Mouse (Mus musculus): Measurements from ENCODE around the gene Cfap57. TPM values are rescaled to one million over a fixed set of nuclear protein-coding genes. Genes with fewer than 3 reads are reported as not detected.

Cfap57 gene
- polyA plus RNA-seq (2015; fragmentation: Nextera tagmentation; extraction: Ambion mirVana) = 0.72 and 1.3 TPM in 2 replicates

DNA sequence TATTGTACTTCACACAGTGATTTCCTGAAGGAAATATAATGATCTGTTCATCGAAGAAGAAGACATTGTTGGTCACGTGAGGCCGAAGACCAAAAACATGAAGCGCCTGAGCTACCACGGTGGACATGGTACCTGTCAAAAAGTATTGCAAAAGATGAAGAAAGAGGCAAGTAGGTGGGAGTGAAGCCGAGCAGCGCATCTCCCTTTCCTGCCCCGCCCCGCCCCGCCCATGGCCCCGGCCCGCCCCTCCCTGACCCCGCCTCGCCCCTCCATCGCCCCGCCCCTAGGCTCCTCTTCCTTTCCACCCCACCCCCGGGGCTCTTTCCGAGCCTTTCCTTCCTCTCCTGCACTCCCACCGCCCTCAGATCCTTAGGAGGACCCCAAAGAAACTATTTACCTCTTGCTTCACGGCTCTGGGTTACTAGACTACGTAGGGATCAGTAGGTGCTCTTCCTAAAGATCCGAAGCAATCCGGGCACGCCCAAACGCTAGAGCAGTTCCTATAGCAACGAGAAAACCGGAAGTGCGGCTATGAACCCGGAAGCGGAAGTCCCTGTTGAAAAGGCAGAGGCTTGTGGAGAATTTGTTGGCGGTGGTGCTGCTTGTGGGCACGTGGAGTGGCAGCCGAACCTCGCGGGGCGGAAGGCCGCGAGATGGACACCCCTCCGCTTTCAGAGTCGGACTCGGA, at the start of gene Cfap57, which contains the start of gene Ebna1bp2:
Gene Cfap57, minus strand, starts transcription at position 499 of the 688 bp plus-strand sequence.
Gene Ebna1bp2, plus strand, starts transcription at position 521 of the 688 bp plus-strand sequence.
- Histone ChIP-seq H3K9me3 (ENCODE audit: control insufficient read depth, low read length) (peaks cover 6% of the 10 kb centered on the region; the same call in 1 of the 2 replicates), H3K4me1 (replicated peaks; ENCODE audit: control insufficient read depth, insufficient read depth, low read length) (peaks cover 12% of the 10 kb centered on the region), H3K9ac (replicated peaks; ENCODE audit: low read depth, low read length) (peak within 1 kb of the TSS; percentile 72), H3K4me3 (replicated peaks; ENCODE audit: low read length) (peak within 1 kb of the TSS; percentile 90), H3K4me2 (ENCODE audit: low read length) (peak within 1 kb of the TSS; percentile 97), H3K27me3 (replicated peaks; ENCODE audit: control insufficient read depth, insufficient read depth, low read length) (no peaks in the 10 kb centered on the region), H3K36me3 (ENCODE audit: control insufficient read depth, insufficient read depth) (peaks cover 15% of the 10 kb centered on the region), H3K27ac (ENCODE audit: low read length) (peak within 1 kb of the TSS; percentile 57)
- ATAC-seq = peak; percentile 96
- under 1% methylated on average over 30 of the region's 41 CpGs for WGBS

DNA sequence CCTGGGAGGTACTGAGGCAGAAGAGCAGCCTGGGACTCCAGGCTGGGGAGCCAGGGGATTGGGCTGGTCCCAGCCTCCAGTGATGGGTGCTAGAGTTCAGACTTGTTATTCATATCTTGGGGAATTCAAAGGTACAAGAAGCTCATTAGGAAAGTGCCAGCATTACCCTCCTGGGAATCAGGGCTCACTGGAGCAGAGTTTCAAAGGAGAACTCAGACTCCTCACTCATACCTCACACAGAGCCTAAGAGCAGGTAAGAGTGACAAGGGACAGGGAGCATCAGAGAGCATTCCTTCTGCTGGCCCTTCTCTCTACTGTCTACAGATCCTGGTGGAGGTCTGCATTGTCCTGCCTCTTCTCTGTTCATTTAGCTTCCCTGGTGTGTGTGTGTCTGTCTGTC, 38.1 kb upstream of the Cfap57 start, which contains the start of gene Olfr62:
Gene Olfr62, plus strand, starts transcription at position 301 of the 400 bp plus-strand sequence.
- H3K27ac ChIP-seq (ENCODE audit: low read length) = no peak within 1 kb of the TSS
- no peaks in the 10 kb centered on the region for H3K36me3 ChIP-seq (ENCODE audit: control insufficient read depth, insufficient read depth)
- no peaks in the 10 kb centered on the region for H3K4me1 ChIP-seq (replicated peaks; ENCODE audit: control insufficient read depth, insufficient read depth, low read length)
- no peaks in the 10 kb centered on the region for H3K27me3 ChIP-seq (replicated peaks; ENCODE audit: control insufficient read depth, insufficient read depth, low read length)
- H3K4me3 ChIP-seq (replicated peaks; ENCODE audit: low read length) = no peak within 1 kb of the TSS
- H3K9me3 ChIP-seq (ENCODE audit: control insufficient read depth, low read length) = no peaks in the 10 kb centered on the region
- no peak within 1 kb of the TSS for H3K4me2 ChIP-seq (ENCODE audit: low read length)
- H3K9ac ChIP-seq (replicated peaks; ENCODE audit: low read depth, low read length) = no peak within 1 kb of the TSS
- no peak for ATAC-seq

DNA sequence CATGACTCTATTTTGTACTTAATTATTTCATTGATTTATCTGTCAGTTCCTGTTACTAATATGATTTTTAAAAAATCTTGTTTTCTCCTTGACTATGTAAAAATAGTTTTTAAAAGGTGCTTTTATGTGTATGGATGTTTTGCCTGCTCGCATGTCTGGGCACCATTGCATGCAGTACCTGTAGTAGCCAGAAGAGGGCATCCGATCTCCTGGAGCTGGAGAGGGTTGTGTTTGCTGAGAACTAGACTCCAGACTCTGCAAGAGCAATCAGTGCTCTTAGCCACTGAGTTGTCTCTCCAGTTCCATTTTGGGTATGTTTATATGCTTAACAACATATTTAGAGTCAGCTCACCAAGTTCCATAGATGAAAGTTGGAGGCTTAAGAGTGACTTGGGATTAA, 24.7 kb upstream of the Cfap57 start:
- Histone ChIP-seq H3K4me2 (ENCODE audit: low read length) (no peak overlapping the region), H3K36me3 (ENCODE audit: control insufficient read depth, insufficient read depth) (no peaks in the 10 kb centered on the region), H3K27me3 (replicated peaks; ENCODE audit: control insufficient read depth, insufficient read depth, low read length) (no peaks in the 10 kb centered on the region), H3K4me3 (replicated peaks; ENCODE audit: low read length) (no peak overlapping the region), H3K27ac (ENCODE audit: low read length) (no peak overlapping the region), H3K9me3 (ENCODE audit: control insufficient read depth, low read length) (no peaks in the 10 kb centered on the region), H3K4me1 (replicated peaks; ENCODE audit: control insufficient read depth, insufficient read depth, low read length) (no peaks in the 10 kb centered on the region), H3K9ac (replicated peaks; ENCODE audit: low read depth, low read length) (no peak overlapping the region)
- ATAC-seq = no peak
- 1% methylated on average over 2 of the region's 2 CpGs for WGBS

DNA sequence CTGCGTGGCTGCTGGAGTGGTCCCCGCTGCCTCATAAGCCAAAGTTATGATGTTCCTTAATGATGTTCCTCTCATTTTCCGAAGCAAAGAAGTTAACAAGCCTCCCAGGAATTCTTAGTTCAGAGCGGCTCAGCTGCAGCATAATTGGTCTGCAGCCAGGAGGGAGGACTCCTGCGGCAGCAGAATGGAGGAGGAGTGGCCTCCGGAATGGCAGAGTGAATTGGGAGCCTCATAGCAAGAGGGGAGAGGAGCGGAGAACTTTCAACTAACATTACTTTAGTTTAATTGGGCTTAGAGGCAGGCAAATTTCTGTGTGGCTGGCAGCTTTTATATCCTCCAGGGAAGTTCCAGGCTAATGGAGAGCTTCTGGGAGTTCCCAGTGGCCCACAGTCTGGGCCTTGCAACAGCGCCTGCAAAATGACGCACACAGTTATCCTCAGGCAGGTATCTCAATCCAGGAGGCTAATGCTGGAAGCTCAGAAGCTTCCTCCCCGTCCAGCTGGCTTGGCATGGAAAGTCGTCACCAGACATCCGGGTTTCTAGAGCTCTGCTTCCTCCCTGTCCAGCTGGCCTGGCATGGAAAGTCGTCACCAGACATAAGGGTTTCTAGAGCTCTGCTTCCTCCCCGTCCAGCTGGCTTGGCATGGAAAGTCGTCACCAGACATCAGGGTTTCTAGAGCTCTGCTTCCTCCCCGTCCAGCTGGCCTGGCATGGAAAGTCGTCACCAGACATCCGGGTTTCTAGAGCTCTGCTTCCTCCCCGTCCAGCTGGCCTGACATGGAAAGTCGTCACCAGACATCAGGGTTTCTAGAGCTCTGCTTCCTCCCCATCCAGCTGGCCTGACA, 22.0 kb upstream of the Cfap57 start:
- Histone ChIP-seq H3K9ac (replicated peaks; ENCODE audit: low read depth, low read length) (no peak overlapping the region), H3K4me2 (ENCODE audit: low read length) (no peak overlapping the region), H3K27ac (ENCODE audit: low read length) (no peak overlapping the region), H3K4me3 (replicated peaks; ENCODE audit: low read length) (no peak overlapping the region), H3K4me1 (replicated peaks; ENCODE audit: control insufficient read depth, insufficient read depth, low read length) (no peaks in the 10 kb centered on the region), H3K9me3 (ENCODE audit: control insufficient read depth, low read length) (no peaks in the 10 kb centered on the region), H3K36me3 (ENCODE audit: control insufficient read depth, insufficient read depth) (no peaks in the 10 kb centered on the region), H3K27me3 (replicated peaks; ENCODE audit: control insufficient read depth, insufficient read depth, low read length) (no peaks in the 10 kb centered on the region)
- ATAC-seq = no peak
- 30% methylated on average over 20 of the region's 20 CpGs for WGBS

GRCm38 (mm10) chr4:118630261-118630660, 9.7 kb upstream of the Cfap57 start:
- no peak for ATAC-seq
- Histone ChIP-seq H3K9ac (replicated peaks; ENCODE audit: low read depth, low read length) (no peak overlapping the region), H3K4me3 (replicated peaks; ENCODE audit: low read length) (no peak overlapping the region), H3K36me3 (ENCODE audit: control insufficient read depth, insufficient read depth) (peaks cover 33% of the 10 kb centered on the region), H3K4me2 (ENCODE audit: low read length) (no peak overlapping the region), H3K4me1 (replicated peaks; ENCODE audit: control insufficient read depth, insufficient read depth, low read length) (no peaks in the 10 kb centered on the region), H3K27me3 (replicated peaks; ENCODE audit: control insufficient read depth, insufficient read depth, low read length) (no peaks in the 10 kb centered on the region), H3K9me3 (ENCODE audit: control insufficient read depth, low read length) (no peaks in the 10 kb centered on the region), H3K27ac (ENCODE audit: low read length) (no peak overlapping the region)
- WGBS = 69% methylated on average over 5 of the region's 5 CpGs

DNA sequence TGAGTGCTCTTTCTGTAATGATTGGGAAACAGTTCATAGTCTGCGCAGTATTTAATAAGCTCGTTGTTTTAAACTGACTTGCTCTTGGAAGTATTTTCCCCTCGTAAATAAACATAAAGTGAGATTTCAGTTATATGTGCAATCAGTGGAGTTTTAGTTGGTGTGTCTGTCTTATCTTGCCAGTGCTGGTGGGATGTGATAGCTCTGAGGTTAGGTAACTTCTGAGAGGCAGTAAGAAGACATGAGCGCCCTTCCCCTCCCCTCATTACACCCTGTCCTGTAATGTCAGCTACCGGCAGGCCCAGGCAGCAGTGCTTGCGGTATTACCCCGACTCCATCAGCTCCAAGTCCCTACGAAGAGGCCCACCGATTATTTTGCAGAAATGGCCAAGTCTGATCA, 1.2 kb upstream of the Cfap57 start:
- Histone ChIP-seq H3K27ac (ENCODE audit: low read length) (no peak overlapping the region), H3K36me3 (ENCODE audit: control insufficient read depth, insufficient read depth) (peaks cover 25% of the 10 kb centered on the region), H3K27me3 (replicated peaks; ENCODE audit: control insufficient read depth, insufficient read depth, low read length) (no peaks in the 10 kb centered on the region), H3K9ac (replicated peaks; ENCODE audit: low read depth, low read length) (no peak overlapping the region), H3K9me3 (ENCODE audit: control insufficient read depth, low read length) (peaks cover 6% of the 10 kb centered on the region; the same call in 1 of the 2 replicates), H3K4me3 (replicated peaks; ENCODE audit: low read length) (peak overlapping the region; percentile 90; the same call in 1 of the 2 replicates), H3K4me1 (replicated peaks; ENCODE audit: control insufficient read depth, insufficient read depth, low read length) (peaks cover 12% of the 10 kb centered on the region), H3K4me2 (ENCODE audit: low read length) (peak overlapping the region; percentile 97)
- 91% methylated on average over 9 of the region's 9 CpGs for WGBS
- no peak for ATAC-seq

- peak overlapping the region; percentile 72 for H3K9ac ChIP-seq (replicated peaks; ENCODE audit: low read depth, low read length)
- H3K4me1 ChIP-seq (replicated peaks; ENCODE audit: control insufficient read depth, insufficient read depth, low read length) = peaks cover 12% of the 10 kb centered on the region
- peaks cover 6% of the 10 kb centered on the region; the same call in 1 of the 2 replicates for H3K9me3 ChIP-seq (ENCODE audit: control insufficient read depth, low read length)
- ATAC-seq = no peak; the same call in none of the 2 replicates
- peak overlapping the region; percentile 90 for H3K4me3 ChIP-seq (replicated peaks; ENCODE audit: low read length)
- H3K4me2 ChIP-seq (ENCODE audit: low read length) = peak overlapping the region; percentile 97
- whole genome bisulfite sequencing = under 1% methylated on average over 23 of the region's 23 CpGs
- 0 out of 2 replicates have a peak overlapping the region, but pooled peaks have one; percentile 28 for H3K27ac ChIP-seq (ENCODE audit: low read length)
- peaks cover 20% of the 10 kb centered on the region for H3K36me3 ChIP-seq (ENCODE audit: control insufficient read depth, insufficient read depth)
- H3K27me3 ChIP-seq (replicated peaks; ENCODE audit: control insufficient read depth, insufficient read depth, low read length) = no peaks in the 10 kb centered on the region
Measured at GRCm38 (mm10) chr4:118620967-118621320, 367 bp upstream of the Cfap57 start.

DNA sequence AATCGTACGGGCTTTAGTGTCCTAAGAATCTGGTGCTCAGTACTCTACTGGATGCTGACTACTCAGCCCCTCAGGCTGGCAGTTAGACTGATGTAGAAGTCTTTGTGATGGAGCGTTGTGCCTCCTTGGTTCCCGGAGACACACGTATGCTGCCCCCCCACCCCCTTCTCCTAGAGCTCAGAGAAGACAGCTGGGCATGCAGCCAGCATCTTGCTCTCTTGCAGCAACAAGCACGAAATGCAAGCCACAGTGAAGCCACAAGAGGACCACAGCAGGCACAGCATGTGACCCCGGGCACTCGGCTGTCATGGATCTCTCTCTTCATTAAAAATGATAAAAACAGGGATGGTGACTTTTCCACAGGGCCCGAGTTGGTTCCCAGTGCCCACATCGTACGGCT, 5.2 kb downstream of the Cfap57 start:
- no peak overlapping the region for H3K9ac ChIP-seq (replicated peaks; ENCODE audit: low read depth, low read length)
- H3K9me3 ChIP-seq (ENCODE audit: control insufficient read depth, low read length) = peaks cover 6% of the 10 kb centered on the region; the same call in 1 of the 2 replicates
- no peak for ATAC-seq
- H3K4me1 ChIP-seq (replicated peaks; ENCODE audit: control insufficient read depth, insufficient read depth, low read length) = no peaks in the 10 kb centered on the region
- H3K27ac ChIP-seq (ENCODE audit: low read length) = no peak overlapping the region
- H3K27me3 ChIP-seq (replicated peaks; ENCODE audit: control insufficient read depth, insufficient read depth, low read length) = no peaks in the 10 kb centered on the region
- no peak overlapping the region for H3K4me3 ChIP-seq (replicated peaks; ENCODE audit: low read length)
- 70% methylated on average over 11 of the region's 11 CpGs for WGBS
- H3K4me2 ChIP-seq (ENCODE audit: low read length) = no peak overlapping the region
- no peaks in the 10 kb centered on the region for H3K36me3 ChIP-seq (ENCODE audit: control insufficient read depth, insufficient read depth)

DNA sequence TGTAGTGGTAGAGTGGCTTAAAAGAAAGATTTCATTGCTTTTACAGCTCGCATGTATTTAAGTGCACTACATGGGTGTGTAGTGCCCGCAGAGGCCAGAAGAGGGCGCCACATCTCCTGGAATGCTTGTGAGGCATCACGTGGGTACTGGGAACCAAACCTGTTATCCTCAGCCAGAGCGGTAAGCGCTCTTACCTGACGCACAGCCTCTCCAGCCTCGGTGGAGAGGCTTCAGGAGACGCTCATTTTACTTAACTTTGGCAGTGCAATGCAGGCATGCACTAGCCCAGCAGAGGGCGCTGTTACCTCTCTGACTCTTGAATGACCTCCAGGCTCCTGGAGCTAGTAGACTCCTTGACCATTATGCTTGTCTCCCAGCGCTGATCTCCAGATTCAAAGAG, 8.0 kb downstream of the Cfap57 start:
- Histone ChIP-seq H3K36me3 (ENCODE audit: control insufficient read depth, insufficient read depth) (no peaks in the 10 kb centered on the region), H3K27ac (ENCODE audit: low read length) (no peak overlapping the region), H3K4me2 (ENCODE audit: low read length) (no peak overlapping the region), H3K4me3 (replicated peaks; ENCODE audit: low read length) (no peak overlapping the region), H3K4me1 (replicated peaks; ENCODE audit: control insufficient read depth, insufficient read depth, low read length) (no peaks in the 10 kb centered on the region), H3K9ac (replicated peaks; ENCODE audit: low read depth, low read length) (no peak overlapping the region), H3K9me3 (ENCODE audit: control insufficient read depth, low read length) (peaks cover 6% of the 10 kb centered on the region; the same call in 1 of the 2 replicates), H3K27me3 (replicated peaks; ENCODE audit: control insufficient read depth, insufficient read depth, low read length) (no peaks in the 10 kb centered on the region)
- WGBS = 21% methylated on average over 11 of the region's 11 CpGs
- no peak for ATAC-seq
